Mouse (Mus musculus) B cell, adult 67 days (primary cell): ENCODE results near the gene Olfr1128. TPM values are rescaled to one million over a fixed set of nuclear protein-coding genes. Genes with fewer than 3 reads are reported as not detected.

Source experiments
- total RNA-seq, 2 experiments: library from RNA; stranded (reverse); gene quantifications; 4 replicates each; pipeline ENCODE4 v1.2.4; 2023

Olfr1128 gene
- not detected for total RNA-seq

DNA sequence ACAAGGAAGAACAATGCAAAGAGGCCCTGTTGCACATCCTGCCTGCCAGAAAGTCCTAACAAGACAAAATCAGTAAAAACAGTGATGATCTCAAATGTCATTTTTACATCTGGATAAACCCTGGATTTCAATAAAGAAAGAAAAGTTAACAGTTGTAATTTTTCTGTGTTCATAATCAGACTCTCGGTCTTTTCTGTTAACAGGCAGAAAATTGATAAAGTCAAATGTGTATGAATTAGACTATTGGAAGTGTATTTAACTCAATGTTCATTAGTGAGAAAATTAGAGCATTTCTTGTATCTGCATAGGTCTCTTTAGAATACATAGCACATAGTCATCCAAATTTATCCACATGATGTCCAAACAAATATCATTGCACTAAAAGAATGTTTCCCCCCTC is at the start of gene Olfr1128:
TSS of gene Olfr1128 (minus strand) at position 101 of the 400 bp plus-strand sequence.

DNA sequence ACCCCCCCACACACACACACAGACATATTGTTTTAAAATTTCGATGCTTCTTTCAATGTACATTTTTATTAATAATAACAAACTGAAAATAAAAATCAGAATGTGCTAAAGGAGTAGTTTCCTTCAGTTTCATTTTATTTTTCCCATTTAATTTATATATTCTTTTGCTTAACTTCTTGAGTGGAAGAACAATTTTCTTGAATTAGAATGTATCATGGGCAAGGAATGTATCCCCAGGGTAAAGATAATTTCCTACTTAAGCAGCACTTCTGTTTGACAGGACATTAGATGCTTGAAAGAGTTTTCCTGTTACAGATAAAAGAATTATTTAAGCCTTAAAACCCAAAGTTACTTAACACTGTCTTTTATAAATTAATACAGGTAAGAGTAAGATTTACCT is 28.3 kb upstream of the Olfr1128 start, which contains the start of gene Olfr1129:
TSS of gene Olfr1129 (plus strand) at position 301 of the 400 bp plus-strand sequence.

GRCm38 (mm10) chr2:87531496-87531895 is 13.8 kb downstream of the Olfr1128 start, which contains the start of gene Olfr153:
Gene Olfr153 (plus strand): TSS chr2:87531796.

DNA sequence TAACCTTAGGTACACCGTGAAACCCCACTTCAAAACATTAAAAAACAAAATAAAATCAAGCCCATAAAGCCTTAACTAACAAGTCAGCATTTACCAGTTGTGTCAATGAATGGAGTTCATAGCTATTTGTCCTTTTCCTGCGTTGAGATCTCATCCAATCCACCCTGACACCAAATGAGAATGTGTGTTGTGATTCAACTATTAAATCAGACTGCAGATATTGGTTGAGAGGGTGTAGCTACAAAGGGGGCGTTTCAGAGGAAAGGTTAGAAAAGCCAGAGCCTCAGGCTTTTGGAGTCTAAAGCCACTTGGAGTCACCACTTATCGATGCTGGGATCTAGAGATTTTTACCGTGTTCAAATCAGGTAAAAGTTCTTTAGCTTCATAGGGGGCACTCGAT is 39.1 kb downstream of the Olfr1128 start, which contains the start of gene Pramel6:
TSS of gene Pramel6 (plus strand) at position 301 of the 400 bp plus-strand sequence.

GRCm38 (mm10) chr2:87496993-87497392 is 48.3 kb downstream of the Olfr1128 start, which contains the start of gene Pramel7:
Gene Pramel7 (minus strand): TSS chr2:87497093.

Other genes with a start within 250 kb of the Olfr1128 start
- gene Olfr1118, start 238.0 kb downstream of the Olfr1128 start, total RNA-seq, result not detected
- gene Olfr1120, start 190.7 kb downstream of the Olfr1128 start, total RNA-seq, result not detected
- gene Olfr1121, start 175.6 kb downstream of the Olfr1128 start, total RNA-seq, result not detected
- not detected for gene Olfr1122, start 159.7 kb downstream of the Olfr1128 start, total RNA-seq
- not detected for gene Olfr1123, start 128.9 kb downstream of the Olfr1128 start, total RNA-seq
- gene Olfr1124, start 115.3 kb downstream of the Olfr1128 start, total RNA-seq, result not detected
- gene Olfr1126, start 91.6 kb downstream of the Olfr1128 start, total RNA-seq, result not detected
- not detected for gene Pramel7, start 48.4 kb downstream of the Olfr1128 start, total RNA-seq
- gene Pramel6, start 39.0 kb downstream of the Olfr1128 start, total RNA-seq, result not detected
- not detected for gene Olfr153, start 13.7 kb downstream of the Olfr1128 start, total RNA-seq
- gene Olfr1129, start 28.4 kb upstream of the Olfr1128 start, total RNA-seq, result not detected
- gene Olfr1130, start 60.7 kb upstream of the Olfr1128 start, total RNA-seq, result not detected
- gene Olfr1131, start 81.6 kb upstream of the Olfr1128 start, total RNA-seq, result not detected
- gene Olfr1132, start 92.0 kb upstream of the Olfr1128 start, total RNA-seq, result not detected
- gene Olfr1133, start 101.8 kb upstream of the Olfr1128 start, total RNA-seq, result not detected
- gene Olfr1134, start 112.9 kb upstream of the Olfr1128 start, total RNA-seq, result not detected
- gene Olfr1135, start 128.1 kb upstream of the Olfr1128 start, total RNA-seq, result not detected
- gene Olfr1136, start 148.4 kb upstream of the Olfr1128 start, total RNA-seq, result not detected
- gene Olfr1137, start 167.6 kb upstream of the Olfr1128 start, total RNA-seq, result not detected
- gene Olfr1138, start 194.4 kb upstream of the Olfr1128 start, total RNA-seq, result not detected
- gene Olfr1140, start 198.2 kb upstream of the Olfr1128 start, total RNA-seq, result not detected
- not detected for gene Olfr1141, start 208.4 kb upstream of the Olfr1128 start, total RNA-seq
- not detected for gene Olfr152, start 233.9 kb upstream of the Olfr1128 start, total RNA-seq